Mouse (Mus musculus) C2C12 (cell line): ENCODE data around the gene Dpf1.

Experiments
- CTCF ChIP-seq: IDR thresholded peaks from one replicate; pipeline ENCODE4 v1.5.1; 2011; ENCODE audit not compliant: control insufficient read depth, insufficient read depth, insufficient read length
- MAX ChIP-seq: IDR thresholded peaks from one replicate; pipeline ENCODE4 v1.6.1; 2011; ENCODE audit warnings: mild to moderate bottlenecking, control low read depth

- no peak for TF ChIP-seq MAX
- no peak for TF ChIP-seq CTCF
Observed at GRCm38 (mm10) chr7:29335841-29336671, 32.3 kb downstream of the Dpf1 start.
